Mouse (Mus musculus): ENCODE results near the gene Prss12. TPM values are rescaled to one million over a fixed set of nuclear protein-coding genes. Genes with fewer than 3 reads are reported as not detected.

The Prss12 gene
- total RNA-seq, 2 experiments from 2014 or later, result not detected

- ATAC-seq (replicated peaks; ENCODE audit: poor library complexity), result no peak
Measured at GRCm38 (mm10) chr3:123526313-123527067, 79.8 kb downstream of the Prss12 start.

- ATAC-seq (replicated peaks; ENCODE audit: poor library complexity), result no peak
Measured at GRCm38 (mm10) chr3:123527806-123528507, 81.2 kb downstream of the Prss12 start.

- ATAC-seq (replicated peaks; ENCODE audit: poor library complexity), result no peak
Measured at GRCm38 (mm10) chr3:123531124-123531523, 84.4 kb downstream of the Prss12 start.

GRCm38 (mm10) chr3:123537279-123537678, 90.6 kb downstream of the Prss12 start:
- ATAC-seq (replicated peaks; ENCODE audit: poor library complexity), result no peak

- no peak for ATAC-seq (replicated peaks; ENCODE audit: poor library complexity)
Measured at GRCm38 (mm10) chr3:123543585-123544304, 97.0 kb downstream of the Prss12 start.

GRCm38 (mm10) chr3:123550487-123550886, 103.8 kb downstream of the Prss12 start:
- 0 out of 2 replicates have a peak, but pooled peaks have one; percentile 7 for ATAC-seq (replicated peaks; ENCODE audit: poor library complexity)

GRCm38 (mm10) chr3:123553872-123554271, 107.2 kb downstream of the Prss12 start:
- peak; percentile 70 for ATAC-seq (replicated peaks; ENCODE audit: poor library complexity)

- no peak for ATAC-seq (replicated peaks; ENCODE audit: poor library complexity)
Measured at GRCm38 (mm10) chr3:123555254-123555865, 108.6 kb downstream of the Prss12 start.

Other genes with a start within 250 kb of the Prss12 start
- gene Synpo2, start 210.8 kb upstream of the Prss12 start, total RNA-seq (2015), result 0.34 and 0.57 TPM in 2 replicates
- 0.17 and 0.30 TPM in 2 replicates for gene Synpo2, start 210.8 kb upstream of the Prss12 start, total RNA-seq (2017)
- 62.5 and 68.2 TPM in 2 replicates for gene Sec24d, start 179.5 kb upstream of the Prss12 start, total RNA-seq (2015)
- gene Sec24d, start 179.5 kb upstream of the Prss12 start, total RNA-seq (2017), result 42.4 and 44.9 TPM in 2 replicates
- gene Mettl14, start 60.8 kb upstream of the Prss12 start, total RNA-seq (2015), result 19.9 and 20.4 TPM in 2 replicates
- 24.3 and 31.6 TPM in 2 replicates for gene Mettl14, start 60.8 kb upstream of the Prss12 start, total RNA-seq (2017)
- gene Ndst3, start 243.9 kb downstream of the Prss12 start, total RNA-seq (2015), result 0.15 TPM in 1 of 2 replicates, not detected in the other
- not detected in 2 replicates for gene Ndst3, start 243.9 kb downstream of the Prss12 start, total RNA-seq (2017)

All from megakaryocyte progenitor cell, adult 5-6 weeks (primary cell).